Mouse (Mus musculus) kidney, adult 2 months (tissue): Measurements from ENCODE around the gene Tshz2.

Source experiments
- CTCF ChIP-seq: fragments of 200-500 bp; conservative IDR thresholded peaks from 2 replicates; pipeline ENCODE4 v1.5.1; 2011; ENCODE audit warnings: low read depth, mild to moderate bottlenecking, control low read depth, low read length, moderate library complexity, mixed read lengths; ENCODE audit not compliant: insufficient read depth, insufficient read length
- POLR2A ChIP-seq: fragments of 200-500 bp; IDR thresholded peaks from one replicate; pipeline ENCODE4 v1.6.1; 2011; ENCODE audit warnings: low read depth, low read length, control low read depth

GRCm38 (mm10) chr2:169671264-169671663 is 38.5 kb downstream of the Tshz2 start:
- TF ChIP-seq CTCF (no peak), POLR2A (no peak)
